Mouse (Mus musculus): ENCODE results near the gene Rph3a. TPM values are rescaled to one million over a fixed set of nuclear protein-coding genes. Genes with fewer than 3 reads are reported as not detected.
"Not testable (repeated sequence)": the region's sequence is repeated elsewhere in the genome, so short reads cannot be mapped to it uniquely, and the experiment has no call there.

The Rph3a gene
- polyA plus RNA-seq, 1 experiment, result 0.23 TPM

DNA sequence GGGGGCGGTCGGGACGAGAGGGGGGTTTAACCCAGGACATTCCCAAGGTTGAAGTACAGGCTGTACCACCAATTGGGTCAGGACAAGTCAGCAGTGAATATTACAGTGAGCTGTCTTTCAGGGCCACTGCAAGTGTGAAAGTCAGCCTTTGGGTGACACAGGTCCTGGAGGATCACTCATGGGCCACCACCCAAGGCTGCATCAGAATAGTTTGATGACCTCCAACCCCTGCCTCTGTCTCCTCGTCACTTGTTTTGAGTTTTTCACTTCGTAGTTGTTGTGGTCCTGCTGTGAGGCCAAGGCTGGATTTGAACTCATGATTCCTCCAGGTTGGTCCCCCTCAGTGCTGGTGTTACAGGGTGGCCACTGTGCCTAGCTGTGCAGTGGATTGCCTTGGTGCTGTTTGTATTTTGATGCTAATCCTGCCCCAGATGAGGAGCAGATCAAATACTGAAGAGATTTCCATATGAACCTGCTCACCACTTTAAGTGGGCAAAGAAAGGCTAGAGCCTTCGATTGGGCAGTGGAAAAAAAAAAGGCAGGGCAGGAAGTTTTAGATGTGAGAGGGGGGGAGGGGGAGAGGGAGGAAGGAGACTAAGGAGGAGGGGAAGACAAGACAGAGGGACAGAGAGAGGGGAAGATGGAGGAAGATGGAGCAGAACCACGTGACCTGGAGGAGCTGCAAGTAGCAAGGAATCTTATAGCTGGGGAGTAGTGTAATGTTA lies 101.5 kb downstream of the Rph3a start:
- no peak for DNase-seq
- no peaks in the 10 kb centered on the region for H3K27me3 ChIP-seq (ENCODE audit: control insufficient read depth, insufficient read depth, low read length)
- 80% methylated on average over 7 of the region's 7 CpGs for WGBS
- no peaks in the 10 kb centered on the region for H3K36me3 ChIP-seq (ENCODE audit: control insufficient read depth, insufficient read depth, low read length)
- TF ChIP-seq POLR2A (IDR thresholded peaks at IDR 0.05; ENCODE audit: control insufficient read depth, extremely low read depth, insufficient read depth, low read length, poor library complexity), result no peak
- H3K4me1 ChIP-seq (replicated peaks; ENCODE audit: control insufficient read depth, insufficient read depth, low read length), result no peaks in the 10 kb centered on the region
- H3K27ac ChIP-seq (ENCODE audit: control insufficient read depth, insufficient read depth, low read length), result no peak overlapping the region
- no peak overlapping the region for H3K4me3 ChIP-seq (ENCODE audit: control insufficient read depth, insufficient read depth, low read length)

DNA sequence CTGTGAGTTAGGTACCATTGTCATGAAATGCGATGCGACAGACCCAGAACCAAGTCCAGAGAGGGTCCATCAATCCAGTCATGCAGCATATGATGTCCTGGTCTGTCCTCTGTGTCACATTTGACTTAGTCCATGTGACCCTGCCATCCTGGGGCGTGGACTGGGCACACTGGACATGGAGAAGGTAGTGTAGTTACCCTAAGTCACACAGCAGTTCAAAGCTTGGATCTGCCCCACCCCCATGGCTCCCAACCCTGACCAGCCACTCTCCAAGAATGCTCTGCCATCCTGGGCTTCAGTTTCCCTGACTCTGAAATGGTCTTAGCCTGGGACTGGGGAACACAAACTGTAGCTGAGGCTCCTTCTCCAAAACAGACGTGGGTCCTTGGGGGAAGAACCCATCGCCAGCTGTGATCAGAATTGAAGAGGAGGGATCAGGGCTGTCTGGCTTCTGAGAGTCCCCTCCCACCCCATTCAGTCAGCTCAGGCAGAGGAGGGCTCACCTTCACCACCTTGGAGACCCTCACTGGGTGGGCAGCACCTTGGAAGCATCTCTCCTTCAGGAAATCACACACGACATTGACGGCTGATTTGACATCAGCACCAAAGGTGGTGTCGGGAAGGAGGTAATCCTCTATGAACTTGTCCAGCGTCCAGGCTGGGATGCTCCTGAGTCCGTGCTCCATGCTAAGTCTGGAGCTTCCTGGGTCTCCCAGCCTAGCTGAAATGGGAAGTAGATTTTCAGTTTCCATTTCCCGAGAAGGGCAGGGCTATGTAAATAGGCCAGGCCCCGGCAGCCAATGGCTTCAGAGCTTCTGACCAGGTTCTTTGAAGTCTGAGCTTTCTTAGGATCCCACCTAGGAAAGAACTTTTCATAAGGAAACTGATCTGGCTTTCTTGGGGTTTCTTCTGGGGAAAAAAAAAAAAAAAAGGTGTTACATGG lies 102.8 kb downstream of the Rph3a start, which contains the start of gene Oas1a:
TSS of gene Oas1a (minus strand) at position 731 of the 943 bp plus-strand sequence.
- H3K4me1 ChIP-seq (replicated peaks; ENCODE audit: control insufficient read depth, insufficient read depth, low read length); H3K36me3 ChIP-seq (ENCODE audit: control insufficient read depth, insufficient read depth, low read length); H3K27me3 ChIP-seq (ENCODE audit: control insufficient read depth, insufficient read depth, low read length); DNase-seq; H3K27ac ChIP-seq (ENCODE audit: control insufficient read depth, insufficient read depth, low read length): not testable (repeated sequence)
- 26% methylated on average over 10 of the region's 12 CpGs for WGBS
- H3K4me3 ChIP-seq (ENCODE audit: control insufficient read depth, insufficient read depth, low read length), result peak within 1 kb of the TSS; percentile 32

DNA sequence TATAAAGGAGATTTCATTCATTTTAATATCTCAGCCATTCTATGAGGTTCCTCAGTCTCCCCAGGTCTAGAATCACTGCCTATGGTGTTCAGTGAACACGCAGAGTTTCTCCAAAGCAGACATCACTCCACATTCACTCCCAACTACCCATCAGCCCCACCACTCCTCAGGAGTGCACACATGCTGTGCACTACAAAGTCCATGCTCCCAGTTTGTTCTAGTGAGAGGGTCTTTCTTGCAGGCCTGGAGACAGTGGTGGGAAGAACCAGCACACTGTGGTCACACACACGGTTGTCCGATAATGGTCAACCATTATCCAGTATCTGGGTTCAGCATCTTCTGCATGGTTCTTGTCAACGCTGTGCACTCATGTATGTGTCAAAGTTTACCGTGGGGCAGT lies 107.8 kb downstream of the Rph3a start:
- no peak overlapping the region for H3K27ac ChIP-seq (ENCODE audit: control insufficient read depth, insufficient read depth, low read length)
- no peak for DNase-seq
- H3K27me3 ChIP-seq (ENCODE audit: control insufficient read depth, insufficient read depth, low read length), result no peaks in the 10 kb centered on the region
- no peak overlapping the region for H3K4me3 ChIP-seq (ENCODE audit: control insufficient read depth, insufficient read depth, low read length)
- TF ChIP-seq POLR2A (IDR thresholded peaks at IDR 0.05; ENCODE audit: control insufficient read depth, extremely low read depth, insufficient read depth, low read length, poor library complexity) (no peak), CTCF (IDR thresholded peaks at IDR 0.05; ENCODE audit: borderline replicate concordance, control insufficient read depth, extremely low read depth, insufficient read depth, low read length, poor library complexity) (no peak)
- no peaks in the 10 kb centered on the region for H3K4me1 ChIP-seq (replicated peaks; ENCODE audit: control insufficient read depth, insufficient read depth, low read length)
- 96% methylated on average over 5 of the region's 5 CpGs for WGBS
- no peaks in the 10 kb centered on the region for H3K36me3 ChIP-seq (ENCODE audit: control insufficient read depth, insufficient read depth, low read length)

- WGBS, result 89% methylated on average over 1 of the region's 1 CpGs
- no peak for DNase-seq
- TF ChIP-seq POLR2A (IDR thresholded peaks at IDR 0.05; ENCODE audit: control insufficient read depth, extremely low read depth, insufficient read depth, low read length, poor library complexity) (no peak), CTCF (IDR thresholded peaks at IDR 0.05; ENCODE audit: borderline replicate concordance, control insufficient read depth, extremely low read depth, insufficient read depth, low read length, poor library complexity) (no peak)
Measured at GRCm38 (mm10) chr5:120900666-120901065, 109.2 kb downstream of the Rph3a start.

GRCm38 (mm10) chr5:120898726-120899125 lies 111.2 kb downstream of the Rph3a start:
- no peak for DNase-seq
- H3K27ac ChIP-seq (ENCODE audit: control insufficient read depth, insufficient read depth, low read length), result no peak overlapping the region
- no peaks in the 10 kb centered on the region for H3K27me3 ChIP-seq (ENCODE audit: control insufficient read depth, insufficient read depth, low read length)
- no peaks in the 10 kb centered on the region for H3K36me3 ChIP-seq (ENCODE audit: control insufficient read depth, insufficient read depth, low read length)
- no peaks in the 10 kb centered on the region for H3K4me1 ChIP-seq (replicated peaks; ENCODE audit: control insufficient read depth, insufficient read depth, low read length)
- TF ChIP-seq POLR2A (IDR thresholded peaks at IDR 0.05; ENCODE audit: control insufficient read depth, extremely low read depth, insufficient read depth, low read length, poor library complexity) (no peak), CTCF (IDR thresholded peaks at IDR 0.05; ENCODE audit: borderline replicate concordance, control insufficient read depth, extremely low read depth, insufficient read depth, low read length, poor library complexity) (no peak)
- H3K4me3 ChIP-seq (ENCODE audit: control insufficient read depth, insufficient read depth, low read length), result no peak overlapping the region

More at GRCm38 (mm10) chr5:120900666-120901065, 109.2 kb downstream of the Rph3a start:
- no peak overlapping the region for H3K27ac ChIP-seq (ENCODE audit: control insufficient read depth, insufficient read depth, low read length)
- no peaks in the 10 kb centered on the region for H3K27me3 ChIP-seq (ENCODE audit: control insufficient read depth, insufficient read depth, low read length)
- no peaks in the 10 kb centered on the region for H3K36me3 ChIP-seq (ENCODE audit: control insufficient read depth, insufficient read depth, low read length)
- no peak overlapping the region for H3K4me3 ChIP-seq (ENCODE audit: control insufficient read depth, insufficient read depth, low read length)
- H3K4me1 ChIP-seq (replicated peaks; ENCODE audit: control insufficient read depth, insufficient read depth, low read length), result no peaks in the 10 kb centered on the region

DNA sequence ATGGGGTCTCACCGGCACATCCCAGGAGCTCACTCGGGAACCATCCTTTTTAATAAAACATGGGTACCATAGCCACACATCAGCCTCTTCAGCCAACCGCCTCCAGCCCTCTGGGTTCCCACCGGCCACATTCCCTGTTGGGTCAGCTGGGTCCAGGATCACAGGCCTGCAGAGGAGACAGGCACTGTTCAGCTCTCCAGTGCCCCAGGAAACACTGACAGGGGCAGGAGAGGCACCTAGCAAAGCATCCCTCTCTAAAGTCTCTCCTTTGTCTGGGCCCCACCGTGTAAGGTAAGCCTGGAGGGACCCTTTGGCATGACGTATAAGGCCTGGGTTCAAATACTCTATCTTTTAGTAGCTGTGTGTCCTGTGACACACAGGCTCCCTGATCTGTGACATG lies 111.6 kb downstream of the Rph3a start:
- TF ChIP-seq CTCF (IDR thresholded peaks at IDR 0.05; ENCODE audit: borderline replicate concordance, control insufficient read depth, extremely low read depth, insufficient read depth, low read length, poor library complexity) (no peak), POLR2A (IDR thresholded peaks at IDR 0.05; ENCODE audit: control insufficient read depth, extremely low read depth, insufficient read depth, low read length, poor library complexity) (no peak)
- 96% methylated on average over 6 of the region's 6 CpGs for WGBS
- no peak overlapping the region for H3K4me3 ChIP-seq (ENCODE audit: control insufficient read depth, insufficient read depth, low read length)
- H3K27me3 ChIP-seq (ENCODE audit: control insufficient read depth, insufficient read depth, low read length), result no peaks in the 10 kb centered on the region
- no peak for DNase-seq
- H3K4me1 ChIP-seq (replicated peaks; ENCODE audit: control insufficient read depth, insufficient read depth, low read length), result no peaks in the 10 kb centered on the region
- no peaks in the 10 kb centered on the region for H3K36me3 ChIP-seq (ENCODE audit: control insufficient read depth, insufficient read depth, low read length)
- no peak overlapping the region for H3K27ac ChIP-seq (ENCODE audit: control insufficient read depth, insufficient read depth, low read length)
